Mouse (Mus musculus): Measurements from ENCODE around the gene Emx1.
A peak's percentile ranks its signal among the peaks of the same experiment; 100 is the strongest.
"Not testable (repeated sequence)": the region's sequence is repeated elsewhere in the genome, so short reads cannot be mapped to it uniquely, and the experiment has no call there.

Emx1 gene

DNA sequence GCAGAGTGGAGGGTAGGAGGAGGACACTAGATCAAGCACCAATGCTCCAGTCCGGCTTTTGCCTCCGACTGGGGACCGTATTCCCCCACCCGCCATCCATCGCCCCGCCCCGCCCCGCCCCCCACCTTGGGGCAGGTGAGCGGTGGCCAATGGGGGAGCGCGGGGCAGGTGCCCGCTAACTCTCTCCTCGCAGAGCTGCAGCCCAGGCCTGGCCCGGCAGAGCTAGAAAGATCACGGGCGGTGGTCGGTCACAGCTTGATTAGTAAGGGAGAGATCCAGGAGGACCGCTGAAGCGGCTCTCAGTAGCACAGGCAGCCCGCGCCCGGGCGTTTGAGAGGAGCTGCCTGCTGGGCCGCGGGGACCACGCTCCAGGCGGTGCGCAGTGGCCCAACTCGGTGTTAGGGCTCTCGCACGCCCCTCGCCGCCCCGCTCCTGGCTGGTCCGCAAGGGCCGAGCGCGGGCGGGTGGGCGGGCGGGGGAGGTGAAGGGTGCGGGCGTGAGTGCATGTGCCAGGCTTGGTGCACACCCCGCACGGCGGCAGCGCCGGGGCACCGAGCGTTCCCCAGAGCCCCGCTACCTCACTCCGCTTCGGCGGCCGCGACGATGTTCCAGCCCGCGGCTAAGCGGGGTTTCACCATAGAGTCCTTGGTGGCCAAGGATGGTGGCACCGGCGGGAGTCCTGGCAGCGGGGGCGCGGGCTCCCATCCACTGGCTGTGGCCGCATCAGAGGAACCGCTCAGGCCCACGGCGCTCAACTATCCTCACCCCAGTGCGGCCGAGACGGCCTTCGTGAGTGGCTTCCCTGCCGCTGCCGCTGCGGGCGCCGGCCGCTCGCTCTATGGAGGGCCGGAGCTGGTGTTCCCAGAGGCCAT lies at the start of gene Emx1:
Gene Emx1, plus strand, starts transcription at position 99 of the 872 bp plus-strand sequence.
- peak; percentile 64 for DNase-seq (ENCODE audit: low read depth, low spot score)

DNA sequence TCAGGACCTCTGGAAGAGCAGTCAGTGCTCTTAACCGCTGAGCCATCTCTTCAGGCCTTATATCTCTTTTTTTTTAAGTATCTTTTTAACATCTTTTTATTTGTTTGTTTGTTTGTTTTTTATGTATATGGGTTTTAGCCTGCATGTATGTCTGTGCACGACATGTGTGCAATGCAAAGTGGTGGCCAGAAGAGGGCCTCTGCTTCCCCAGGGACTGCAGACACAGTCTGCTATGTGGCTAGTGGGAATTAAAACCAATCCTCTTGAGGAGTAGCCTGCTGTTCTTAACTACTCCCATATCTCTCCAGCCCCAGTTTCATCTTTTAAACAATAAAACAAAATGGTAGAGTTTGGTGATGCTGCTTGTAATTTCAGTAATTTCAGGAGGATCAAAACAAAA lies 47.7 kb upstream of the Emx1 start:
- DNase-seq (ENCODE audit: low read depth, low spot score) = no peak

DNA sequence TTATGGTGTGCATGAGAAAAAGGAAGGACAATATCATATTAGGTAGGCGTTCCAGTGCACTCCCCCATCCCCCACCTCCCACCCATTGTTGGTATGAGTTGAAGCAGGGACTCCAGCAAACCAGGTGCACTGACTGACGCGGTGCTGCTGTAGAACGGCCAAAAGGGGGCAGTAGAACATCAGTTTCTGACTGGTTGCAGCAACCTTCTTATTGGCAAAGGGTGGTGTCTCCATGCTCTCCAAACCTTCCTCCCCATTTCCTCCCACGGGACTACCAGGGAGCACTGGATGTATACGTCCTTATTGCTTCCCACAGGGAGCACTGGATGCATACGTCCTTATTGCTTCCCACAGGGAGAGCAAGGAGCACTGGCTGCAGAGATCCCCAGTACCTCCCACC lies 46.2 kb upstream of the Emx1 start:
- peak; percentile 68 for DNase-seq (ENCODE audit: low read depth, low spot score)

DNA sequence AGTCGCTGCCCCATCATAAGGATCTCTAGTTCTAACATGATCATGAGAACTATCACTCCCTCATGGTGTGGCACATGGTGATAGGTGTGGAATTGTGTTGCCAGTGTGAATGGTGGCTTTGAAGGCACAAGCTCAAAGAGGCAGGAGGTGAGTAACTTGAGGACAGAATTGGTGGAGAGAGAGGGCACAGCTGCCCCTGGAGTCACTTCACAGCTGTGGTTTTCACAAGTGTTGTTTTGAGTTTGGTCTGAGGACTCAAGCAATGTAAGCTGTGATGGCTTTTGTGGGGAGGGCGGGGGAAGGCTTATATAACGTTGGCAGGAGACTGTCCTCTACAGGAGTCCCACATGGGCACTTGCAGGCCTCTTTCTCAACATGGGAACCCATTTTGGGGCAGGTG lies 42.8 kb upstream of the Emx1 start:
- no peak for DNase-seq (ENCODE audit: low read depth, low spot score)

DNA sequence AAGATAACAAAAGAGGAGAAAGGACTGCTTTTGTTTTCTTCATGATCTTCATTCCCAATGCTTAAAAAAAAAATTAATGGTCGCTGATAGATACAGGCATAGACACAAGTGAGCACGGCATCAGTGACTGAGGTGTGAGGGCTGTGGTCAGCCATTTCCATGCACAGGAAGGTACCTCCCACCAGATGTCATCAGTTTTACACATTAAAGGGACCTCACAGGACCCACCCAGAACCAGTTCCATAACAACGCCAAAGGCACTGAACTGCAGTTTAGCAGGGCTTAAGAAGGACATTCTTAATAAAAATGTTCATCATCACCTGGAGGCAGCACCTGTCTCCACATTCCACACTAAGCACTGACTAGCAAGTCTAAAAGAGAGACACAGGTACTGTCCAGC lies 39.6 kb upstream of the Emx1 start:
- no peak for DNase-seq (ENCODE audit: low read depth, low spot score)

DNA sequence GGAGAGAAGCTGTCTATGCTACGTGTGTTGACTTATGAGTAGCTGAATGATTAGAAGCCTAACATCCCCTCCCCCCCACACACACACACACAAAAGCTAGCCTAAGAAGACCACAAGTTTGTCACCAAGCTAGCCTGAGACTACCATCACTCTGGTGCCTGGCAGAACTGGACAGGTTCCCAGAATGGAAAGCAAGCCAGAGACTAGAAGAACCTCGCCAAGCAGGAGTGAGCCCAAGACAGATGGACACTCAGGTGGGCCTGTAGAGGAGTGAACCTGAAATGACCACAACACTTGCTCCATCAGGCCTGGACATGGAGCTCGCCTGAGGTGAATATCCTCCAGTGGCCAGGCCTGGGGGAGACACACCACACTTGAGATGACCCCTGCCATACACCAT lies 36.9 kb upstream of the Emx1 start:
- peak; percentile 66 for DNase-seq (ENCODE audit: low read depth, low spot score)

DNA sequence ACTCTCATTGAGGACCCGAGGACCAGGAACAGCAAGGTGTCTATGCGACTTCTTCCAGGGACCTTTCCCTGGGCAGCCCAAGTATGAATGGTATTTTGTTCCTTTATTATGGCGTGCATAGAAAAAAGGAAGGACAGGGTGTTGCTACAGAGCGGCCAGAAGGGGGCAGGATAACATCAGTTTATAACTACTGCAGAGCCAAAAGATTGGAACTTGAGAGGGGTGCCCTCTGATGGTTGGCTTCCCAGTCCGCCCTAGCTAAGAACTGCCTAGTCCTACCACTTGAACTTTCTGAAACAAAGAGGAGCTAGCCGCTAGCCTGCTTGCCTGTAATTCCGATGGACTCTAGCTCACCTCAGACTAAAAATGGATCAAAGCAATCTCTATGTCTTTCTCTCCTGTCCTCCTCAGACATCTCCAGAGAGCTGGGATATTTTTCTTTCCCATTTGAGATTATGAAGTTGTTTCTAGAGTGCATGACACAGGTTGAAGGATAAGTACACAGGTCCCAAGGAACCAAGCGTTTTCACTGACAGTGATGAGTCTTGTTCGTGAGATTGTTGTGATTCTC lies 33.2 kb upstream of the Emx1 start:
- DNase-seq (ENCODE audit: low read depth, low spot score) = peak; percentile 95

DNA sequence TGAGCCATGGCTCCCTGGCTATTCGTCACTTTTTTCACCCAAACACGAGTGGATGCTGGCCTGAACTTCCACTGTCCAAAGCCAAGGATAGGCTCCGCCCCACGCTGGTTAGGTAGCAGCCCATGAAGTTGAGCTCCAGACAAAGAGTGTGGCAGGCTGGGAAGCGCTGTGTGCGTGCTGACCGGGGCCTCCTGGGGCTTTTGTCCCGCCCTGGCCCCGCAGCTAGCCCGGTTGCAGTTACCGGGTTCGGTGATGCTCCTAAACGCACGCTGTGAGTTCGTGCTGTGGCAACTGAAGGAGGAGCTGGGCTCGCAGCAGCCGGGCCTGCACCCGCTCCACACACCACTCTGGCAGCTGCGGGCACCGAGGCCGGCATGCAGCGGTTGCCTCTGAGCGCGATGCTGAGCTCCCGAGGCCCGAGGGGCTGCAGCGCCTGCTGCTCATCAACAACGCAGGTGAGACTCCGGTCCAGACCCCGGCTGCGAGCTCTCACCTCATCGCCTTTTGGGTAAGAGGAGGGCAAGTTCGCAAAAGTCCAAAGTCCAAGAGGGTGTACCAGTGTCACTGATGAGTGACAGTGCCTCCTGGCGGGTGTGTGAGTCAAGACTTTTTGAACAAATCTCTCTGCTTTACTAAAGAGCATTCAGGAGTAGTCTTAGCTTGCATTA lies 32.2 kb upstream of the Emx1 start:
- peak; percentile 30 for DNase-seq (ENCODE audit: low read depth, low spot score)

DNA sequence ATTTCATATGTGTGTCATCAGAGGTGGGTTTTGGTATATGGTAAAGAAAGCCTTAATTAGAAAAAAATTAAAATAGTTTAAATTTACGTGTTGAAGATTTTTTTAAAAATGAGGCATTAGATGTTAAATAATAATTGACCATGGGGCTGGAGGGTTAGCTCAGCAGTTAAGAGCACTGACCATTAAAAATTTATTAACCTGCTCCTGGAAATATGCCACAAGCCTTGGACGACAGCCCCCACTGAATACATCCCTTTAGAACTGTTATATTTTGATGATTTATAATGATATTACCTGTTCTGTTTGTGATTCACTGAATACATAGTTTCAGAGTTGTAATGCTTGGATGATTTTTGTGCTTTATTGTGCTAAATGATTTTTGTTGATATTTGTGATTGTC lies 30.7 kb upstream of the Emx1 start:
- not testable (repeated sequence) for DNase-seq (ENCODE audit: low read depth, low spot score)

DNA sequence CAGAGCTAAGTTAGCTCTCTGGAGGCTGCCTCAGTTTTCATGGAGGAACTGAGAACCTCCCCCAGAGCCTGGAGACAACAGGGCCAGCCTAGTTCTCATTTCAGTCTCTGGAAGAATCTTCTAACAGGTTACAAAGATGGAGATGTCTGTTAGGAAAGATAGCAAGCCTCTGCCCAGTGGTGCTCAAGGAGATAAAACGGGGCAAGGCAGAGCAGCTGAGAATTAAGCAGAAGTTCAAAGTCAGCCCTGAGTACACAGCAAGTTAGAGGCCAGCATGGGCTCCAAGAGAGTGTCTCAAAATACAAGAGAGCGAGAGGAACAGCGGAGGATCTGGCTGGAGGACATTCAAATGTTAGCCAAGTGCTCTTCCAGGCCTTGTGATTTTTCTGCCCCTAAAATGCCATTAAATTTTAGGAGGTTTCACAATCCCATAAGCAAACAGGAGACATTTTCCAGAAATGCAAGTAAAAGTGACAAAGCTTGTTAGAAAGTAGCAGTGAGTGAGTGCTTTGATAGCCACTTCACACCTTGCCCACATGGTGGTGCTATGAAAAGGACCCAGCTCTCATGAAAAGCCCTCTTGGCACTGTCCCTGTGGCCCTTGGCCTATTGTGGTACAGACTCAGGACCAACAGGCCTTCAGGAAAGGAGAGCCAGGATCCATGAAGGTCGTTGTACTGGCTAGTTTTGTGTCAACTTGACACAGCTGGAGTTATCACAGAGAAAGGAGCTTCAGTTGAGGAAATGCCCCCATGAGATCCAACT lies 29.0 kb upstream of the Emx1 start:
- not testable (repeated sequence) for DNase-seq (ENCODE audit: low read depth, low spot score)

DNA sequence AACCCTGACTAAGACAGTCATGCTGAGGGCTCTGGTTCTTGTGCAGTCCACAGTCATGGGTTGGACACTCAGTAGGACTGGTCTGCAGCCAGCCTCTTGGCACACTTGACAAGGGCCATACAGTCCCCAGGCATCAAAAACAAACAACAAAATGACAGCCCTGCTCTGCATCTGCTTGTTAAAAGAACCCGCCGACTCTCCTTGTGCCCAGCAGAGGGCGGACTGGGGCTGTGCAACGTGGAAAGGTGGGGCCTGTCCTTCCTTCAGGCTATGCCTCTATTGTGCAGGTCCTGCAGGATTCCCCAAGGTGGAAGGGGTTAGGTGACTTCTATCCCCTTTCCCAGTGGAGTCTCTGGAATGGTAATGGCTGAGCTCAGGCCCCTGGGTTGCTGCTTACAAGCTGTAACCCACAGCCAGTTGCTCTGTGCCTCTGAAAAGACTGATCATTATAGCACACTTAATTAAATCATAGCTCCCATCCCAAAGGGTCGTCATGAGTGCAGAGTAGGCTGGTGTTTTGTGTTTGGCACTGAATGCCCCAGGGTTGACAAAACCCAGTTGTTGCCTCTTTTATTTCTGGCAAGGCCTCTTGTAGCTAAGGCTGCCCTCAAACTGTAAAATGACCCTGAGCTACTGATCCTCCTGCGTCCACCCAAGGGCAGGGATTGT lies 28.0 kb upstream of the Emx1 start:
- DNase-seq (ENCODE audit: low read depth, low spot score) = peak; percentile 70

DNA sequence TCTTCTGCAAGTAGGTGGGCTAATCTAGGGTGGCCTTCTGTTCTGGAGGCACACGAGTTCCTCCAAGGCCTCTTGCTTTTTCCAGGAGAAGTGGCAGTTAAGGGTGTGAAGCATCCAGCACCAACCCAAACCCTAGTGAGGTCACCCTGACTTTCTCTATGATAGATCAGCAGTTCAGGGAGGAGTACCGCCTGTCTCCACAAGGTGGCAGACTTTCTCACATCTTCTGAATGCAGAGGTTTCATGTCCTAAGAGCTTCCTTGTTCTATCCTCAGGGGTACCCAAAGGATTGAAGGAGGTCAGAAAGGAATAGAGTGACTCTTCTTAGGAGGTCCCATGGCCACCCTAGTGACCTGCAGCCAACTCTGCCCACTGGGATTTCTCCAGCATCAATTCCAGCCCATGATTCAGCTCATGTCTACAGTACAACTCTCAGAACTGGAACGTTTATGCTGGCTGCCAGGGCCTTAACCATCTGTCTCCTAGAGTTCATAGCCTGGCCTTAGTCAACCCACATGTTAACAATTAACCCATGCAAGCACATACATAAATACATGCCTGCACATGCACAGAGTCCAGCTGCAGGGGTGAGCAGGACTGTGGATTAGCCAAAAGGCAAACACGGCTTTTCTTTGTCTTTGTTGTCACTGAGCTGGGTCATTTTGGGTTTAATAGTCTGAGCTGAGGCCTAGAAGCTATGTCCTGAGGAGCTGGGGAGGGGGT lies 26.9 kb upstream of the Emx1 start:
- DNase-seq (ENCODE audit: low read depth, low spot score) = peak; percentile 75

DNA sequence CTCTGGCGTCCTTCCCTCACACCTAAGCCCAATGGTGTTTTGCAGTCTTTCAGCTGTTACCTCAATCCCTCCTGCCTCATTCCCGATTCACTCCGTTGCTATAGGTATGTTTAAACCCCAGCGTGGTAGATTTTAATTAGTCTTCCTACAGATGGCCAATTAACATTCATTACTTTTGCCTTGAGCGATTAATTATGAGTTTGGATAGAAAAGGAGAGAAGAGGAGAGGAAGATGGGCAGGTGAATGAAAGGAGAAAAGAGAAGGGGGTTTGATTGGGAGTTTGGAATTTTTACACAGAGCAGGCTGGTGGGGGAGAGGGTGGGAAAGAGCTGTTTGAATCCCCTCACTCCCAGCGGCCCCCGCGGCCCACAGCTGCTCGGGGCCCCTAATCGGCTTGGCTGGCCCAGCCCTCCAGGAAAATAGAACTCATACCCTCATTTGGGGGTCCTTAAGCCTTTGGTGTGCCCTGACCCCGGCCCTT lies 21.8 kb upstream of the Emx1 start:
- DNase-seq (ENCODE audit: low read depth, low spot score) = no peak

DNA sequence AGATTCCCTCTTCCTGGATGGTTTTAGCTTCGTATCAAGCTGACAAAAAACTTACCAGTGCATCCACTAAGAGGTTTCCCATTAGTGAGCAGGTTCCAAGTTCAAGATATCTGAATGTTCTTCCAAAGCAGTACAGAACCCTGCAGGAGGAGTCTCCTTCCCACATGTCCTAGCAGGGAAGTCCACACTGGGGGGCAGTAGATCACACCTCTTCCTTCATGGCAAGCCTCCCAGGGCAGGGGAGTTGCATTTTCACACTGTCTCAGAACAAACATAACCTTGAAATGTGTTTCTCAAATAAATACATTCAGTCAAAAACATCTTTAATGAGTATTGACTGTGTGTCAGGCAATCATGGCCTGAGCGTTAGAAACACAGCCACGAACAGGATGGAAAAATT lies 7.7 kb upstream of the Emx1 start:
- no peak for DNase-seq (ENCODE audit: low read depth, low spot score)

DNA sequence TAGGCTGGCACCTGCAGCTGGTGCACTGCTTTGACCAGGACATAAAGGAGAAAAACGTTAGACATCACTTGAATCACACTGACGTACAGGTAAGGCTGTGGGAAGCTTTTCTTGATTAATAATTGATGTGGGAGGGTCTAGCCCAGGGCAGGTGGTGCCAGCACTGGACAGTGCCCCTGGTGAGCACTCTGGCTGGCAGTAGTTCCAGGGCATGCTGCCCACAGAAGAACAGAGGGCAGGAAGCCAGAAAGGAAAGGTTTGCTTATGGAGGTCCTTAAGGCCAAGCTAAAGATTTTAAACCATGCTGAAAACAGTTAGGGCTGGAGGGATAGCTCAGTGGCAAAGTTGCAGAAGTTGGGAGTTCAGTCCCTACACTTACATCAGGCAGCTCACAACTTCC lies 7.2 kb upstream of the Emx1 start:
- DNase-seq (ENCODE audit: low read depth, low spot score) = no peak

DNA sequence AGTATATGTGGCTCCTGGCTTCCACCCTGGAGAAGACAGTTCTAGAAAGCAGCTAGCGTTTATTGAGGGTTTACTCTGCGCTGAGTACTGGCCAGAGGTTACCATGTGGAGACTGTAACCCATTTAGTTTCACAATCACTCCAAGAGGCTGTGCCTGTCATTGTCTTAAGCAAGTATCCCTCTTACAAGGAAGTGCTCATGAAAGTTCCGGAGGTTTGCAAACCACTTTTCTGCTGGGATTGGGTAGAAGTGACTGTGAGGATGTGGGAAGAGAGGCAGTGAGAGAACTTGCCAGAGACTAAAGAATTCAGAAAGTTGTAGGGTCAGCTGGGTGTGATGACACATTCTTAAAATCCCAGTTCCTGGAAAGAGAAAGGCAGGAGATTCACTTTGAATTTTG lies 3.3 kb upstream of the Emx1 start:
- DNase-seq (ENCODE audit: low read depth, low spot score) = no peak

DNA sequence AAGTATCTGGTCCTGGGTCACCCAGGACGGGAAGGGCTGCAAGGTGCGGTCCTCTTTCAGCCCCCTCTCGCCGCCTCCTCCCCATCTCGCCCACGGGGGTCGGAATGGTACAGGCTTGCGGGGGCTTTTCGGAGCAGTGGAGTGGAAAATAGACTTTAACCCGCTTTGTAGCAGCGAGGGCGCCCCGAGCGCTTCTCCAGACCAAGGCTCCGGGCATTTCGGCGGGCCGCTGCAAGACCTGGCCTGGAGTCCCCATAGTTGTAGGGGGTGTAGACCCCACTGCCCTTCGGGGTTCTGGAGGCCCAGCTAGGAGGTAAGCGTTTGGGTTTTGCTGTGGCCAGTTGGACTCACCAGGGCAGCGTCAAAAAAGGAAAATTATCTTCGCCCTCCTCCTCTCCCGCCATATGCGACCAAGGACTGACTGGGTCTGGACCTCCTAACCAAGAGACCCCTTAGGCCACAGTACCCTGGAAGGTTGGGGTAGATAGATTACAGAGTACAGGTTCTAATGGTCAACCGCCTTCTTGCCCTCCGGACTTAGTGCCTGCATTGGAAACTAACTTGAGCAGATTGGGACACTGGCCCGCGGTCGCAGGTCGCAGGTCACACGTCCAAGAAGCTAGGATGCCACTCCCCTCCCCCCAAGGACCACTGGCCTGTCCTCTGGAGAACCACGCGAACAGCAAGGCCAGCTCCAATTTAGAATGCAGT lies 1.1 kb upstream of the Emx1 start:
- no peak for DNase-seq (ENCODE audit: low read depth, low spot score)

DNA sequence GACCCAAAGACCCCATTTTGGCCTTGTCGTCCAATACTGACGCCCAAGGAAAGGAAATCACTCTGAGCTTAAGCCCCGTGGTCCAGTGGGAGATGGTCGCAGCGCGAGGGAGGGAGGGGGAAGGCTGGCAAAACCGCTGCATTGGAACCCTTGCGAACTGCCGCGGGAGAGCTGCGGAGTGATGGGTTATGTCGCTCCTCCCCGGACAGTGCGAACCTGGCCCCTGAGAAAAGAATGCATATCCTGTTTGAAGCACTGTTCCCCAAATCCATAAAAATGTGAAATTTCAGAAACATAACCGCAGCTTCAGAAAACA lies 536 bp upstream of the Emx1 start:
- no peak for DNase-seq (ENCODE audit: low read depth, low spot score)

DNA sequence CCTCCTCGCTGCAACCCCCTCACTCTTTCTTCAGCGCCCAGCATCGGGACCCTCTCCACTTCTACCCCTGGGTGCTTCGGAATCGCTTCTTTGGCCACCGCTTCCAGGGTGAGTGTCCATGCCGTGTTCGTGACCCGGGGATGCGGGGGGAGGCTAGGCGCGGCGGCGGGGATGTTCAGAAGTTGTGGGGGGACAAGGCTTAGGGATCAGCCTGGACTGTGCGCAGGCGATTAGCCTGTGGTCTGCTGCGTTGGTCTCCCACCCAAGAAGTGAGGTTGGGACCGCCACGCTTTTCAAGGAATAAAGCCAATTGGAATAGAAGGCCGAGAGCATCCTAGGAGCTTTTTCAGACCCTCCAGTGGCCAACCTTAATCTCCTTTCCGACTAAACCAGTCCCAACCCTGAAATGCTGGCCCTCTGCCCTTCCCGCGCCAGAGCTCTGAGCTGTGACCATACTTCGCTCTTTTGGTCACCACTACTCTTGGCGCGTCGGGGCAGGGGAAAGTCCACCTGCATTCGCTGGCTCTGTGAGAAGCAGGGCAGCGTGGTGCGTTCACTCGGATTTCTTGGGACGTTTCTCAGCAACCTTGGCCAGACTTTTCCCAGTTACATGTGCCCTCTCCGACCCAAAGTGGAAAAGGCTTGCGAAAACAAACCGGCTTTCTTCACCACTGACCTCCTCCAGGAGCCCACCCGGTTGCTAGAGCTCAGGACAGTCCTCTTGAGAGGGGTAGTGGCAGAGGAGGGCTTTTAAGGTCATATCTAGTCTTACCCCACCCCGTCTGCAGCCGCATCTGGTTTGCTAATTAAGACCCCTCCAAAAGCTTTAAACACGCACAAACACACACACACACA lies 1.2 kb downstream of the Emx1 start:
- DNase-seq (ENCODE audit: low read depth, low spot score) = no peak

All from brain, adult 2 months (tissue).